ENCODE assay signal across 15 mouse cellular contexts in genomic region chr11:84464571-84464970, GRCm38 (mm10). TPM values are rescaled to one million over a fixed set of nuclear protein-coding genes. Genes with fewer than 3 reads are reported as not detected.
DNase-seq lines count a peak whose midpoint lies in the region; ATAC-seq and TF ChIP-seq lines count a peak whose summit lies in the region.
"Had no signal": no experiment of that assay in that cellular context is flagged by ENCODE, and none has a peak within 500 bp of the region (broad histone marks: within the 10 kb centered on the region; RNA-seq: fewer than 3 reads in every experiment).

No protein-coding gene starts in this region.

- H3K27ac ChIP-seq in forebrain, postnatal 0 days (ENCODE audit: low read depth, low read length): no peak overlapping the region
- peak overlapping the region; percentile 44; the same call in 1 of the 2 replicates for H3K27ac ChIP-seq in neural tube, embryonic 14.5 days (ENCODE audit: low read depth, low read length)
- H3K27ac ChIP-seq: embryonic facial prominence, embryonic 12.5 days; kidney, embryonic 15.5 days; limb, embryonic 12.5 days; macrophage; neural tube, embryonic 12.5 days had no signal

- no peak for TF ChIP-seq POLR2A in brain, embryonic 14.5 days (IDR thresholded peaks at IDR 0.05; ENCODE audit: borderline replicate concordance, extremely low read depth, insufficient read depth, insufficient read length, poor library complexity, severe bottlenecking)

- 47% methylated on average over 5 of the region's 5 CpGs for WGBS in forebrain, postnatal 0 days
- 46% methylated on average over 5 of the region's 5 CpGs for WGBS in neural tube, embryonic 14.5 days

- ATAC-seq in forebrain, postnatal 0 days: peak; percentile 59
- peak; percentile 38; the same call in 1 of the 2 replicates for ATAC-seq in neural tube, embryonic 14.5 days (ENCODE audit: low read depth)
- ATAC-seq in erythroblast, adult 5-6 weeks (replicated peaks; ENCODE audit: low FRiP score, poor library complexity, severe bottlenecking): no peak

- no peak overlapping the region for H3K4me2 ChIP-seq in forebrain, postnatal 0 days (ENCODE audit: low read depth)
- H3K4me2 ChIP-seq in neural tube, embryonic 14.5 days (ENCODE audit: low read depth, low read length): no peak overlapping the region; the same call in 1 of the 2 replicates
- H3K4me2 ChIP-seq: embryonic facial prominence, embryonic 12.5 days; heart, embryonic 11.5 days; kidney, embryonic 15.5 days; limb, embryonic 12.5 days; neural tube, embryonic 12.5 days had no signal

- peak; percentile 6 to 21 for DNase-seq in left cerebral cortex, postnatal 25 days (ENCODE audit: low spot score in 2 of 2)
- no peak for DNase-seq in left cerebral cortex, adult 18-20 months (ENCODE audit: low spot score in 2 of 2)
- DNase-seq in brain, embryonic 14.5 days (ENCODE audit: low read depth): peak; percentile 72
- peak; percentile 17 for DNase-seq in forebrain, postnatal 0 days
- DNase-seq in heart, postnatal 4 days: no peak
- DNase-seq: thymus, postnatal 36 days had no signal

- H3K4me1 ChIP-seq in forebrain, postnatal 0 days (ENCODE audit: insufficient read depth): no peaks in the 10 kb centered on the region
- no peaks in the 10 kb centered on the region for H3K4me1 ChIP-seq in neural tube, embryonic 14.5 days (ENCODE audit: control insufficient read depth, insufficient read depth, low read length)
- H3K4me1 ChIP-seq: embryonic facial prominence, embryonic 12.5 days; kidney, embryonic 15.5 days; limb, embryonic 12.5 days; neural tube, embryonic 12.5 days had no signal

- H3K36me3 ChIP-seq in forebrain, postnatal 0 days (ENCODE audit: insufficient read depth): peaks cover 10% of the 10 kb centered on the region
- H3K36me3 ChIP-seq in neural tube, embryonic 14.5 days (ENCODE audit: control insufficient read depth, insufficient read depth, low read length): 0 out of 2 replicates have a peak, but pooled peaks cover 5% of the 10 kb centered on the region
- H3K36me3 ChIP-seq: neural tube, embryonic 12.5 days had no signal

- no peaks in the 10 kb centered on the region for H3K9me3 ChIP-seq in forebrain, postnatal 0 days (ENCODE audit: low read length)
- H3K9me3 ChIP-seq in neural tube, embryonic 14.5 days (ENCODE audit: control insufficient read depth, low read length): no peaks in the 10 kb centered on the region
- H3K9me3 ChIP-seq: embryonic facial prominence, embryonic 12.5 days; kidney, embryonic 15.5 days; limb, embryonic 12.5 days; neural tube, embryonic 12.5 days had no signal

- no peaks in the 10 kb centered on the region for H3K27me3 ChIP-seq in forebrain, postnatal 0 days (ENCODE audit: insufficient read depth, low read length)
- no peaks in the 10 kb centered on the region for H3K27me3 ChIP-seq in neural tube, embryonic 14.5 days (ENCODE audit: control insufficient read depth, insufficient read depth, low read length)
- H3K27me3 ChIP-seq: CH12.LX; embryonic facial prominence, embryonic 12.5 days; kidney, embryonic 15.5 days; limb, embryonic 12.5 days; neural tube, embryonic 12.5 days had no signal

- TF ChIP-seq CTCF in brain, embryonic 14.5 days (IDR thresholded peaks at IDR 0.05; ENCODE audit: borderline replicate concordance, extremely low read depth, insufficient read depth, insufficient read length): no peak
- TF ChIP-seq CTCF in forebrain, postnatal 0 days (IDR thresholded peaks at IDR 0.05; ENCODE audit: low read depth): no peak

- intact Hi-C loops in left cerebral cortex, postnatal 25 days (cut with DNase I): no loop called here

- H3K4me3 ChIP-seq in forebrain, postnatal 0 days (ENCODE audit: low read depth, low read length): no peak overlapping the region
- no peak overlapping the region for H3K4me3 ChIP-seq in neural tube, embryonic 14.5 days (ENCODE audit: low read depth, low read length)
- H3K4me3 ChIP-seq: embryonic facial prominence, embryonic 12.5 days; kidney, embryonic 15.5 days; limb, embryonic 12.5 days; neural tube, embryonic 12.5 days had no signal

- no peak overlapping the region for H3K9ac ChIP-seq in forebrain, postnatal 0 days
- no peak overlapping the region for H3K9ac ChIP-seq in neural tube, embryonic 14.5 days (replicated peaks; ENCODE audit: low read depth, low read length)
- H3K9ac ChIP-seq: embryonic facial prominence, embryonic 12.5 days; kidney, embryonic 15.5 days; limb, embryonic 12.5 days; neural tube, embryonic 12.5 days had no signal

RNA-seq across cellular contexts. Expression of gene Aatf, which starts 48.8 kb away (rescaled TPM):
- 10 to 100 TPM; 17.7 to 22.5 TPM for total RNA-seq in left cerebral cortex, postnatal 25 days (2021)
- total RNA-seq in left cerebral cortex, adult 18-20 months (2021): 10 to 100 TPM; 21.1 to 21.9 TPM
- 7.1 and 14.6 TPM in 2 replicates for polyA plus RNA-seq in brain, embryonic 14.5 days (2012; rRNA removed)
- 25.5 and 38.9 TPM in 2 replicates for total RNA-seq in forebrain, postnatal 0 days (2014; rRNA removed)
- polyA plus RNA-seq in forebrain, postnatal 0 days (2015; fragmentation: Nextera tagmentation; extraction: Ambion mirVana): 34.1 and 40.4 TPM in 2 replicates
- 44.1 and 47.1 TPM in 2 replicates for polyA plus RNA-seq in neural tube, embryonic 14.5 days (2014; fragmentation: Nextera tagmentation; extraction: Ambion mirVana)
- 13.4 and 20.6 TPM in 2 replicates for total RNA-seq in erythroblast, adult 5-6 weeks (2015; ENCODE audit: low replicate concordance)
- 11.0 and 20.2 TPM in 2 replicates for total RNA-seq in erythroblast, adult 5-6 weeks (2017; ENCODE audit: low replicate concordance)
- 10 to 100 TPM; 15.2 to 18.8 TPM for total RNA-seq in heart, postnatal 4 days (2021)

Comparison
In these comparisons a context has a peak if more than half of its experiments do, and no peak if none do; other contexts are left out.
1. DNase-seq: peak in left cerebral cortex, postnatal 25 days (2 of 2), brain, embryonic 14.5 days (single experiment) and forebrain, postnatal 0 days (single experiment); none in left cerebral cortex, adult 18-20 months (0 of 2) and heart, postnatal 4 days (single experiment).